Mouse (Mus musculus): ENCODE measurements around the gene Bpgm. TPM values are rescaled to one million over a fixed set of nuclear protein-coding genes. Genes with fewer than 3 reads are reported as not detected.

The Bpgm gene
- polyA plus RNA-seq (2014; fragmentation: Illumina TruSeq; extraction: RNeasy Lipid Tissue Mini Kit (QIAGEN cat#74804); ENCODE audit: low read depth, low replicate concordance) = 36.4 TPM

GRCm38 (mm10) chr6:34475974-34476794, at the start of gene Bpgm:
TSS of gene Bpgm (plus strand) at chr6:34476207.

Other genes with a start within 250 kb of the Bpgm start
- 112 TPM for gene Akr1b3, start 158.7 kb upstream of the Bpgm start, polyA plus RNA-seq (2014; fragmentation: Illumina TruSeq; extraction: RNeasy Lipid Tissue Mini Kit (QIAGEN cat#74804); ENCODE audit: low read depth, low replicate concordance)
- 14.7 TPM for gene Akr1b8, start 122.1 kb upstream of the Bpgm start, polyA plus RNA-seq (2014; fragmentation: Illumina TruSeq; extraction: RNeasy Lipid Tissue Mini Kit (QIAGEN cat#74804); ENCODE audit: low read depth, low replicate concordance)
- gene Akr1b10, start 92.0 kb upstream of the Bpgm start, polyA plus RNA-seq (2014; fragmentation: Illumina TruSeq; extraction: RNeasy Lipid Tissue Mini Kit (QIAGEN cat#74804); ENCODE audit: low read depth, low replicate concordance) = 44.4 TPM
- gene Akr1b7, start 63.9 kb upstream of the Bpgm start, polyA plus RNA-seq (2014; fragmentation: Illumina TruSeq; extraction: RNeasy Lipid Tissue Mini Kit (QIAGEN cat#74804); ENCODE audit: low read depth, low replicate concordance) = 15.4 TPM
- 89.2 TPM for gene Cald1, start 122.3 kb downstream of the Bpgm start, polyA plus RNA-seq (2014; fragmentation: Illumina TruSeq; extraction: RNeasy Lipid Tissue Mini Kit (QIAGEN cat#74804); ENCODE audit: low read depth, low replicate concordance)